ENCODE assay signal across 8 mouse cellular contexts in genomic region chr1:192094451-192095170, GRCm38 (mm10). TPM values are rescaled to one million over a fixed set of nuclear protein-coding genes. Genes with fewer than 3 reads are reported as not detected.
DNase-seq lines count a peak whose midpoint lies in the region; ATAC-seq lines count a peak whose summit lies in the region.
"Had no signal": no experiment of that assay in that cellular context is flagged by ENCODE, and none has a peak within 500 bp of the region (broad histone marks: within the 10 kb centered on the region; RNA-seq: fewer than 3 reads in every experiment).

No protein-coding gene starts in this region.

- no peak overlapping the region for H3K9ac ChIP-seq in midbrain, embryonic 14.5 days (replicated peaks; ENCODE audit: low read length)
- H3K9ac ChIP-seq in midbrain, embryonic 15.5 days, result no peak overlapping the region
- no peak overlapping the region for H3K9ac ChIP-seq in liver, embryonic 11.5 days (ENCODE audit: low read depth, low read length)
- H3K9ac ChIP-seq: neural tube, embryonic 13.5 days had no signal

- intact Hi-C loops in heart, postnatal 36 days (cut with DNase I), result loop anchor here (1.0 kb wide), 1 partner anchor 99 kb away; no protein-coding TSS in a partner anchor

- WGBS in midbrain, embryonic 14.5 days, result 61% methylated on average over 13 of the region's 13 CpGs
- 64% methylated on average over 13 of the region's 13 CpGs for WGBS in midbrain, embryonic 15.5 days
- WGBS in liver, embryonic 11.5 days, result 53% methylated on average over 13 of the region's 13 CpGs

- H3K4me1 ChIP-seq in midbrain, embryonic 14.5 days (ENCODE audit: control insufficient read depth, insufficient read depth, low read length), result peaks cover 6% of the 10 kb centered on the region; the same call in 1 of the 2 replicates
- H3K4me1 ChIP-seq in midbrain, embryonic 15.5 days, result peaks cover 6% of the 10 kb centered on the region
- H3K4me1 ChIP-seq in liver, embryonic 11.5 days (replicated peaks; ENCODE audit: control insufficient read depth, insufficient read depth, low read length), result peaks cover 15% of the 10 kb centered on the region

- H3K4me2 ChIP-seq in midbrain, embryonic 14.5 days (ENCODE audit: low read length), result no peak overlapping the region
- no peak overlapping the region for H3K4me2 ChIP-seq in midbrain, embryonic 15.5 days
- H3K4me2 ChIP-seq in liver, embryonic 11.5 days, result no peak overlapping the region
- H3K4me2 ChIP-seq: neural tube, embryonic 13.5 days had no signal

- no peak for ATAC-seq in midbrain, embryonic 14.5 days (ENCODE audit: low FRiP score, low TSS enrichment)
- no peak for ATAC-seq in midbrain, embryonic 15.5 days (replicated peaks)
- ATAC-seq in liver, embryonic 11.5 days (replicated peaks; ENCODE audit: low FRiP score), result no peak

- DNase-seq in midbrain, embryonic 14.5 days, result peak; percentile 79
- DNase-seq in R1 (ENCODE audit: low read depth, low spot score), result peak; percentile 82
- peak; percentile 82 to 83 for DNase-seq in cerebellum, postnatal 10 days
- peak; percentile 68 to 77 for DNase-seq in heart, postnatal 36 days
- DNase-seq in liver, embryonic 11.5 days (ENCODE audit: low spot score), result peak; percentile 60
- DNase-seq in right cerebral cortex, postnatal 4 days, result peak; percentile 71

- no peak overlapping the region for H3K27ac ChIP-seq in midbrain, embryonic 14.5 days (replicated peaks; ENCODE audit: low read depth, low read length)
- H3K27ac ChIP-seq in midbrain, embryonic 15.5 days, result no peak overlapping the region
- no peak overlapping the region for H3K27ac ChIP-seq in liver, embryonic 11.5 days (ENCODE audit: low read depth, low read length)
- H3K27ac ChIP-seq: neural tube, embryonic 13.5 days had no signal

- H3K9me3 ChIP-seq in midbrain, embryonic 14.5 days (ENCODE audit: control insufficient read depth, low read length), result no peaks in the 10 kb centered on the region
- H3K9me3 ChIP-seq in midbrain, embryonic 15.5 days, result no peaks in the 10 kb centered on the region
- no peaks in the 10 kb centered on the region for H3K9me3 ChIP-seq in liver, embryonic 11.5 days (ENCODE audit: control insufficient read depth, low read length)
- H3K9me3 ChIP-seq: neural tube, embryonic 13.5 days had no signal

- peaks cover 8% of the 10 kb centered on the region; the same call in 1 of the 2 replicates for H3K36me3 ChIP-seq in midbrain, embryonic 14.5 days (ENCODE audit: control insufficient read depth, insufficient read depth, low read length)
- H3K36me3 ChIP-seq in midbrain, embryonic 15.5 days (replicated peaks), result 0 out of 2 replicates have a peak, but pooled peaks cover 3% of the 10 kb centered on the region
- no peaks in the 10 kb centered on the region for H3K36me3 ChIP-seq in liver, embryonic 11.5 days (ENCODE audit: control insufficient read depth, insufficient read depth, low read length)

- H3K27me3 ChIP-seq in midbrain, embryonic 14.5 days (ENCODE audit: control insufficient read depth, insufficient read depth, low read length), result peaks cover 12% of the 10 kb centered on the region
- H3K27me3 ChIP-seq in midbrain, embryonic 15.5 days (replicated peaks), result peaks cover 16% of the 10 kb centered on the region
- no peaks in the 10 kb centered on the region for H3K27me3 ChIP-seq in liver, embryonic 11.5 days (replicated peaks; ENCODE audit: control insufficient read depth, insufficient read depth, low read length)

- no peak overlapping the region for H3K4me3 ChIP-seq in midbrain, embryonic 14.5 days (replicated peaks; ENCODE audit: low read depth, low read length)
- no peak overlapping the region for H3K4me3 ChIP-seq in midbrain, embryonic 15.5 days
- no peak overlapping the region for H3K4me3 ChIP-seq in liver, embryonic 11.5 days (ENCODE audit: low read depth, low read length)
- H3K4me3 ChIP-seq: neural tube, embryonic 13.5 days had no signal

RNA-seq across cellular contexts. Expression of gene Traf5, which starts 2.3 kb away (rescaled TPM):
- polyA plus RNA-seq in midbrain, embryonic 14.5 days (2014; fragmentation: Nextera tagmentation; extraction: Ambion mirVana), result 0.90 and 2.4 TPM in 2 replicates
- polyA plus RNA-seq in midbrain, embryonic 15.5 days (2015; fragmentation: Nextera tagmentation; extraction: Ambion mirVana), result 1.8 and 3.3 TPM in 2 replicates
- total RNA-seq in heart, postnatal 36 days (2021), result 1 to 10 TPM; 5.2 to 6.8 TPM
- polyA plus RNA-seq in liver, embryonic 11.5 days (2014; fragmentation: Nextera tagmentation; extraction: Ambion mirVana), result 10.6 and 15.5 TPM in 2 replicates

RNA-seq across cellular contexts. Expression of gene Rcor3, which starts 43.3 kb away (rescaled TPM):
- 36.3 and 41.4 TPM in 2 replicates for polyA plus RNA-seq in midbrain, embryonic 14.5 days (2014; fragmentation: Nextera tagmentation; extraction: Ambion mirVana)
- polyA plus RNA-seq in midbrain, embryonic 15.5 days (2015; fragmentation: Nextera tagmentation; extraction: Ambion mirVana), result 35.8 and 37.4 TPM in 2 replicates
- 10 to 100 TPM; 36.8 to 42.6 TPM for total RNA-seq in heart, postnatal 36 days (2021)
- 14.8 and 15.0 TPM in 2 replicates for polyA plus RNA-seq in liver, embryonic 11.5 days (2014; fragmentation: Nextera tagmentation; extraction: Ambion mirVana)
